Mouse (Mus musculus) urinary bladder, postnatal 4 days (tissue): Measurements from ENCODE around the gene Rdh11.
"Not testable (repeated sequence)": the region's sequence is repeated elsewhere in the genome, so short reads cannot be mapped to it uniquely, and the experiment has no call there.

Experiments
- DNase-seq, 2 experiments: peaks; one replicate each; pipeline ENCODE4 v3.0.0; 2021 to 2022; ENCODE audit warnings: low spot score in 2 of 2

Rdh11 gene

GRCm38 (mm10) chr12:79192193-79192592, at the start of gene Rdh11:
TSS of gene Rdh11 (minus strand) at chr12:79192293.
- DNase-seq, result no peak

- no peak for DNase-seq
Measured at GRCm38 (mm10) chr12:79235485-79236080, 43.5 kb upstream of the Rdh11 start.

GRCm38 (mm10) chr12:79217511-79217910, 25.4 kb upstream of the Rdh11 start:
- no peak for DNase-seq

GRCm38 (mm10) chr12:79211447-79211846, 19.4 kb upstream of the Rdh11 start:
- DNase-seq, result no peak

GRCm38 (mm10) chr12:79208703-79209464, 16.8 kb upstream of the Rdh11 start, which contains the start of gene Rdh12:
TSS of gene Rdh12 (plus strand) at chr12:79208914.
- no peak for DNase-seq

- no peak for DNase-seq
Measured at GRCm38 (mm10) chr12:79201882-79202281, 9.8 kb upstream of the Rdh11 start.

GRCm38 (mm10) chr12:79197105-79197504, 5.0 kb upstream of the Rdh11 start:
- DNase-seq, result no peak

GRCm38 (mm10) chr12:79193441-79193840, 1.3 kb upstream of the Rdh11 start:
- DNase-seq, result peak in 1 of 2 experiments; percentile 66

- DNase-seq, result peak; percentile 66 to 79
Measured at GRCm38 (mm10) chr12:79191701-79192100, 392 bp downstream of the Rdh11 start.

- peak in 1 of 2 experiments; percentile 61 for DNase-seq
Measured at GRCm38 (mm10) chr12:79190931-79191673, 991 bp downstream of the Rdh11 start.

GRCm38 (mm10) chr12:79185160-79185559, 6.9 kb downstream of the Rdh11 start:
- not testable (repeated sequence) for DNase-seq

GRCm38 (mm10) chr12:79175998-79176397, 16.1 kb downstream of the Rdh11 start:
- no peak for DNase-seq

GRCm38 (mm10) chr12:79173721-79174120, 18.4 kb downstream of the Rdh11 start:
- no peak for DNase-seq

GRCm38 (mm10) chr12:79172019-79172941, 19.8 kb downstream of the Rdh11 start, which contains the start of gene Vti1b:
TSS of gene Vti1b (minus strand) at chr12:79172667.
- DNase-seq, result peak; percentile 86 to 89

- DNase-seq, result no peak
Measured at GRCm38 (mm10) chr12:79171269-79171995, 20.7 kb downstream of the Rdh11 start.

- DNase-seq, result no peak
Measured at GRCm38 (mm10) chr12:79170421-79170820, 21.7 kb downstream of the Rdh11 start.

GRCm38 (mm10) chr12:79169173-79169572, 22.9 kb downstream of the Rdh11 start:
- DNase-seq, result no peak

GRCm38 (mm10) chr12:79162876-79163275, 29.2 kb downstream of the Rdh11 start:
- DNase-seq, result no peak

- no peak for DNase-seq
Measured at GRCm38 (mm10) chr12:79149653-79150052, 42.4 kb downstream of the Rdh11 start.

GRCm38 (mm10) chr12:79141384-79141783, 50.7 kb downstream of the Rdh11 start:
- no peak for DNase-seq

GRCm38 (mm10) chr12:79140811-79141210, 51.3 kb downstream of the Rdh11 start:
- no peak for DNase-seq
